Mouse (Mus musculus) CH12.LX (cell line): ENCODE results near the gene Tead1.

ENCODE experiments used
- EP300 ChIP-seq: IDR thresholded peaks from 2 replicates; pipeline ENCODE4 v1.6.1; 2011; ENCODE audit warnings: low read length, improper control_type of control experiment
- POLR2A ChIP-seq: IDR thresholded peaks from 2 replicates; pipeline ENCODE4 v1.6.1; 2011; ENCODE audit warnings: low read depth, mild to moderate bottlenecking, improper control_type of control experiment, low read length

DNA sequence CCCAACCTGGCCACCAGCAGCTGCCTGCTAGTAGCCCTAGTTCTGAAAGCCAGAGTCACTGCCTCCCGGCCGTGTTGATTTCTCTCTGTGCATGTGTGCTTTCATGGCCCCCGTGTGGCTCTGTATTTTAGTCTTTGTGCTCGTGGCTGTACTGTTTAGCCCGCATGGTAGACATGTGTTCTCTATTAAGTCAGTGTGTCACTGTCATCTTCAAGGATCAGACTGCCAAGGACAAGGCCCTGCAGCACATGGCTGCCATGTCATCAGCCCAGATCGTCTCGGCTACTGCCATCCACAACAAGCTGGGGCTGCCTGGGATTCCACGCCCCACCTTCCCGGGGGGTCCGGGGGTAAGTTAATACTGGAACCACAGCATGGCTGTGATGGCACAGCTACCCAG, 177.5 kb downstream of the Tead1 start:
- TF ChIP-seq EP300, result no peak
- TF ChIP-seq POLR2A, result no peak
